Mouse (Mus musculus) lung, adult 18-20 months (tissue): Measurements from ENCODE around the gene Avpi1.

Source experiments
- DNase-seq, 2 experiments: peaks; one replicate each; pipeline ENCODE4 v3.0.0; 2022; ENCODE audit warnings: mixed read lengths in 2 of 2

Avpi1 gene

GRCm38 (mm10) chr19:42144541-42145167, 15.8 kb upstream of the Avpi1 start:
- DNase-seq = peak; percentile 81 to 86

GRCm38 (mm10) chr19:42144067-42144466, 15.2 kb upstream of the Avpi1 start:
- DNase-seq = peak; percentile 55 to 77

GRCm38 (mm10) chr19:42142757-42143156, 13.9 kb upstream of the Avpi1 start:
- DNase-seq = no peak

GRCm38 (mm10) chr19:42141998-42142397, 13.1 kb upstream of the Avpi1 start:
- DNase-seq = no peak

- DNase-seq = no peak
Observed at GRCm38 (mm10) chr19:42139724-42140517, 11.1 kb upstream of the Avpi1 start.

GRCm38 (mm10) chr19:42138517-42139285, 9.8 kb upstream of the Avpi1 start:
- peak; percentile 54 to 63 for DNase-seq

GRCm38 (mm10) chr19:42137167-42137672, 8.4 kb upstream of the Avpi1 start:
- no peak for DNase-seq

GRCm38 (mm10) chr19:42136126-42136525, 7.3 kb upstream of the Avpi1 start:
- no peak for DNase-seq

- no peak for DNase-seq
Observed at GRCm38 (mm10) chr19:42135070-42135469, 6.2 kb upstream of the Avpi1 start.

- peak; percentile 63 to 64 for DNase-seq
Observed at GRCm38 (mm10) chr19:42131101-42131500, 2.2 kb upstream of the Avpi1 start.

- DNase-seq = no peak
Observed at GRCm38 (mm10) chr19:42130294-42130606, 1.4 kb upstream of the Avpi1 start.

- DNase-seq = no peak
Observed at GRCm38 (mm10) chr19:42129509-42130293, 842 bp upstream of the Avpi1 start.

- DNase-seq = no peak
Observed at GRCm38 (mm10) chr19:42128052-42128740, 663 bp downstream of the Avpi1 start.

GRCm38 (mm10) chr19:42127024-42127423, 1.8 kb downstream of the Avpi1 start:
- peak in 1 of 2 experiments; percentile 68 for DNase-seq

- no peak for DNase-seq
Observed at GRCm38 (mm10) chr19:42126219-42126605, 2.6 kb downstream of the Avpi1 start.

GRCm38 (mm10) chr19:42125501-42126218, 3.2 kb downstream of the Avpi1 start:
- no peak for DNase-seq

- DNase-seq = no peak
Observed at GRCm38 (mm10) chr19:42124684-42125083, 4.2 kb downstream of the Avpi1 start.

GRCm38 (mm10) chr19:42120451-42120850, 8.4 kb downstream of the Avpi1 start:
- peak; percentile 62 to 75 for DNase-seq

GRCm38 (mm10) chr19:42118596-42118995, 10.3 kb downstream of the Avpi1 start:
- DNase-seq = no peak

- no peak for DNase-seq
Observed at GRCm38 (mm10) chr19:42118142-42118541, 10.7 kb downstream of the Avpi1 start.

- DNase-seq = peak; percentile 51 to 74
Observed at GRCm38 (mm10) chr19:42115783-42116335, 13.0 kb downstream of the Avpi1 start.
